Mouse (Mus musculus) embryonic facial prominence, embryonic 13.5 days (tissue): Measurements from ENCODE around the gene Gpr157. TPM values are rescaled to one million over a fixed set of nuclear protein-coding genes. Genes with fewer than 3 reads are reported as not detected.

ENCODE experiments used
- ATAC-seq: fragments of 200-750 bp; cut with Nextera tagmentation; 2 replicates; pipeline ENCODE4 v1.8.0; 2017; ENCODE audit warnings: low read depth; ENCODE audit not compliant: insufficient number of reproducible peaks, insufficient read depth, low FRiP score, low TSS enrichment
- H3K27ac ChIP-seq: fragments of 300-500 bp; sonication (generic); 2 replicates; pipeline ENCODE4 v1.5.1; 2015; ENCODE audit warnings: moderate library complexity, mild to moderate bottlenecking, inconsistent platforms
- H3K27me3 ChIP-seq: fragments of 300-500 bp; sonication (generic); 2 replicates; pipeline ENCODE4 v1.6.1; 2015; ENCODE audit warnings: mild to moderate bottlenecking, inconsistent platforms
- H3K36me3 ChIP-seq: fragments of 300-500 bp; sonication (generic); 2 replicates; pipeline ENCODE4 v1.6.1; 2015; ENCODE audit warnings: mild to moderate bottlenecking, inconsistent platforms
- H3K4me1 ChIP-seq: fragments of 300-500 bp; sonication (generic); 2 replicates; pipeline ENCODE4 v1.6.1; 2015; ENCODE audit warnings: inconsistent platforms
- H3K4me2 ChIP-seq: fragments of 300-500 bp; sonication (generic); 2 replicates; pipeline ENCODE4 v1.6.1; 2015; ENCODE audit warnings: moderate library complexity, mild to moderate bottlenecking, inconsistent platforms
- H3K4me3 ChIP-seq: fragments of 300-500 bp; sonication (generic); 2 replicates; pipeline ENCODE4 v1.5.1; 2015; ENCODE audit warnings: mild to moderate bottlenecking, inconsistent platforms
- H3K9ac ChIP-seq: fragments of 300-500 bp; sonication (generic); 2 replicates; pipeline ENCODE4 v1.6.1; 2015; ENCODE audit warnings: mild to moderate bottlenecking, inconsistent platforms
- H3K9me3 ChIP-seq: fragments of 300-500 bp; sonication (generic); 2 replicates; pipeline ENCODE4 v1.6.1; 2016; ENCODE audit warnings: inconsistent platforms
- WGBS: fragments of 180-500 bp; shearing (Covaris S2); methylation state at CpG from one replicate; pipeline ENCODE4 v1.1.7; 2015; ENCODE audit warnings: mixed read lengths; 5-methylcytosine and 5-hydroxymethylcytosine counted together
- polyA plus RNA-seq: library from polyadenylated mRNA; unstranded; fragments of >200 nt; fragmentation: Nextera tagmentation; extraction: Ambion mirVana; gene quantifications from 2 replicates; pipeline ENCODE4 v1.2.1, GENCODE M21; 2015

Gpr157 gene
- polyA plus RNA-seq, 1 experiment from 2014 or later = 1.5 TPM

DNA sequence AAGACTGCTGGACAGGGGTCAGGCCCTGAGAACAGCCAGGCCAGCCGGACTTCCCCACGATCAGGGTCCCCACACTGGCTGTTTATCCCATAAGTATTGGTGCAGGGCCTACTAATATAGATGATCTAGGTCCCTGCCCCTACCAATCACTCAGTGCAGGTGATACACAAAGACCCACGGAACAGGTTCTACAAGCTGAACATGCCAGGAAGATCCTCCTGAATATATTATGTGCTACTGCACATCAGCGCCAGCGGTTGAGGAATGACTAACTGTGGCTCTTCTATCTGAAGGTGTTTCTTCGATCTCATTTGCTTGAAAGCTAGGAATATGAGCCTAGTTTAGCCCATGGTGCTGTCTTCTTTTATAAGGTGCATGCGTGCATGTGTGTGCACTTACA, 11.8 kb upstream of the Gpr157 start:
- no peaks in the 10 kb centered on the region for H3K27me3 ChIP-seq
- H3K4me3 ChIP-seq = no peak overlapping the region
- H3K9ac ChIP-seq = no peak overlapping the region
- H3K9me3 ChIP-seq = no peaks in the 10 kb centered on the region
- H3K36me3 ChIP-seq = no peaks in the 10 kb centered on the region
- H3K27ac ChIP-seq = no peak overlapping the region
- 75% methylated on average over 7 of the region's 7 CpGs for WGBS
- ATAC-seq = no peak
- peaks cover 8% of the 10 kb centered on the region for H3K4me1 ChIP-seq
- no peak overlapping the region for H3K4me2 ChIP-seq

DNA sequence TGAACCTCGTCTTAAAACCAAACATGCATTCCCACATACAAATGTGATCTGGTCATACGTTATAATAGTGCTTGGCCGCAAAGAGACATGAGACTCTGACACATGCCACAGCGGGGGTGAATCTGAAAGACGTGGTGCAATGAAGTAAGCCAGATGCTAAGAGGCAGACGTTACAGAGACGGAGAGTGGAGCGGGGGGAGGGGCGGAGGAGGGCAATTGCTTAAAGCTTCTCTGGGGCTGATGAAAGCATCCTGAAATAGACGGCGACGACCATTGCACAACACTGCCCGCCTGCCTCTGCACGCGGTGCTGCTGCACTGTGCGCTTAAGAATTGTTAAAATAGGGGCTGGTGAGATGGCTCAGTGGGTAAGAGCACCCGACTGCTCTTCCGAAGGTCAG, 11.0 kb upstream of the Gpr157 start:
- Histone ChIP-seq H3K9me3 (no peaks in the 10 kb centered on the region), H3K36me3 (no peaks in the 10 kb centered on the region), H3K4me3 (no peak overlapping the region), H3K9ac (no peak overlapping the region), H3K4me1 (peaks cover 7% of the 10 kb centered on the region; the same call in 1 of the 2 replicates), H3K4me2 (0 out of 2 replicates have a peak overlapping the region, but pooled peaks have one; percentile 7), H3K27me3 (no peaks in the 10 kb centered on the region), H3K27ac (no peak overlapping the region)
- ATAC-seq = no peak
- WGBS = 35% methylated on average over 18 of the region's 18 CpGs

- Histone ChIP-seq H3K9me3 (no peaks in the 10 kb centered on the region), H3K27ac (no peak overlapping the region), H3K4me1 (peaks cover 7% of the 10 kb centered on the region; the same call in 1 of the 2 replicates), H3K36me3 (no peaks in the 10 kb centered on the region), H3K27me3 (no peaks in the 10 kb centered on the region), H3K4me3 (no peak overlapping the region), H3K4me2 (no peak overlapping the region), H3K9ac (no peak overlapping the region)
- WGBS = 66% methylated on average over 2 of the region's 2 CpGs
- ATAC-seq = no peak
Observed at GRCm38 (mm10) chr4:150078646-150079045, 8.5 kb upstream of the Gpr157 start.

GRCm38 (mm10) chr4:150079244-150079643, 7.9 kb upstream of the Gpr157 start:
- no peak for ATAC-seq
- Histone ChIP-seq H3K4me2 (no peak overlapping the region), H3K9me3 (no peaks in the 10 kb centered on the region), H3K36me3 (no peaks in the 10 kb centered on the region), H3K27ac (no peak overlapping the region), H3K4me3 (no peak overlapping the region), H3K27me3 (no peaks in the 10 kb centered on the region), H3K9ac (0 out of 2 replicates have a peak overlapping the region, but pooled peaks have one; percentile 12), H3K4me1 (peaks cover 7% of the 10 kb centered on the region; the same call in 1 of the 2 replicates)
- 75% methylated on average over 7 of the region's 7 CpGs for WGBS

- no peak overlapping the region for H3K4me3 ChIP-seq
- H3K27me3 ChIP-seq = no peaks in the 10 kb centered on the region
- WGBS = 81% methylated on average over 11 of the region's 11 CpGs
- no peak overlapping the region for H3K4me2 ChIP-seq
- ATAC-seq = no peak
- no peak overlapping the region for H3K9ac ChIP-seq
- peaks cover 7% of the 10 kb centered on the region; the same call in 1 of the 2 replicates for H3K4me1 ChIP-seq
- H3K27ac ChIP-seq = no peak overlapping the region
- H3K9me3 ChIP-seq = no peaks in the 10 kb centered on the region
- H3K36me3 ChIP-seq = no peaks in the 10 kb centered on the region
Observed at GRCm38 (mm10) chr4:150080330-150080967, 6.7 kb upstream of the Gpr157 start.

- Histone ChIP-seq H3K9me3 (no peaks in the 10 kb centered on the region), H3K4me2 (no peak overlapping the region), H3K4me1 (peaks cover 8% of the 10 kb centered on the region), H3K27me3 (peaks cover 21% of the 10 kb centered on the region), H3K9ac (no peak overlapping the region), H3K27ac (no peak overlapping the region), H3K36me3 (no peaks in the 10 kb centered on the region), H3K4me3 (no peak overlapping the region)
- 74% methylated on average over 4 of the region's 4 CpGs for WGBS
- ATAC-seq = no peak
Observed at GRCm38 (mm10) chr4:150085366-150085765, 1.8 kb upstream of the Gpr157 start.

DNA sequence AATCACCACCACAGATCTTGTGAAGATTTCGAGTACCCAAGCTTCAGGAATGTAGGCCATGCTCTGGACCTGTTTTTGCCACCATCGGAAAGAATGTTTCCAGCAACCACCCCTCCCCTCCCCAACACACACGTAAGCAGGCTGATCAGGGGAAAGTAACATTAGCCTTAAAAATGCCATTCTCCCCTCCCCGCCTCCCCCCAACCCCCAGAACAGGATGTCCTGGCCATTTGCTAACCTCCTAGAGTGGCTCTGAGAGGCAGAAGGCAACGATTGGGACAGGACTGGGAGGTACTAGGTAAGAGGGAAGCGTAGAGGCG, 364 bp upstream of the Gpr157 start:
- no peak for ATAC-seq
- H3K4me3 ChIP-seq = peak overlapping the region; percentile 61
- peak overlapping the region; percentile 81 for H3K27ac ChIP-seq
- H3K9ac ChIP-seq = peak overlapping the region; percentile 64
- WGBS = 2% methylated on average over 7 of the region's 7 CpGs
- H3K36me3 ChIP-seq = no peaks in the 10 kb centered on the region
- peaks cover 21% of the 10 kb centered on the region for H3K27me3 ChIP-seq
- peak overlapping the region; percentile 98 for H3K4me2 ChIP-seq
- no peaks in the 10 kb centered on the region for H3K9me3 ChIP-seq
- H3K4me1 ChIP-seq = peaks cover 8% of the 10 kb centered on the region

DNA sequence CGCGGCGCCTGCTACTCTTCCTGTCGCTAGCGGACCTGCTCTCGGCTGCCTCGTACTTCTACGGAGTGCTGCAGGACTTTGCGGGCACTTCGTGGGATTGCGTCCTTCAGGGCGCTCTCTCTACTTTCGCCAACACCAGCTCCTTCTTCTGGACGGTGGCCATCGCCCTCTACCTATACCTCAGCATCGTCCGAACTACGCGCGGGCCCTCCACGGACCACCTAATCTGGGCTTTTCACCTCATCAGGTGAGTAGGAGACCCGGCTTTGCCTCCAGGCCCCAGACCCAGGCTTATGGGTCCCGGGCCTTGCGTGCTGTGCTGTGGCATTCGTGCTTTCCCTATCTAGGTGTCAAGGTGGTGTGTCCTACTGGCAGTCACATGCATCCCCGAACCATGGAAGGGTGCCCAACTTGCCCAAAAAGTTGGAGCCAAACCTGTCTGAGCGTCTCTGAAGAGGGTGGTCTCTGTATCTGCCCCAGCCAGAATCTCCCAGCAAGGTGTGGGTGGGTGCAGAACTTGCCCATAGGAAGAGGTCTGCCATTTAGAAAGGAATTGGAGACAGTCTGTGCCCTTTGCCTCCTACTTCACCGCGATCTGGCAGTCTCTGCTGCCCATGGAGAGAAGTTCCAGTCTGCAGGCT, 845 bp downstream of the Gpr157 start:
- Histone ChIP-seq H3K36me3 (no peaks in the 10 kb centered on the region), H3K9ac (peak overlapping the region; percentile 78), H3K4me1 (peaks cover 8% of the 10 kb centered on the region), H3K9me3 (no peaks in the 10 kb centered on the region), H3K27ac (peak overlapping the region; percentile 81), H3K27me3 (peaks cover 21% of the 10 kb centered on the region), H3K4me2 (peak overlapping the region; percentile 98), H3K4me3 (peak overlapping the region; percentile 61)
- peak; percentile 8; the same call in 1 of the 2 replicates for ATAC-seq
- WGBS = 15% methylated on average over 29 of the region's 29 CpGs

DNA sequence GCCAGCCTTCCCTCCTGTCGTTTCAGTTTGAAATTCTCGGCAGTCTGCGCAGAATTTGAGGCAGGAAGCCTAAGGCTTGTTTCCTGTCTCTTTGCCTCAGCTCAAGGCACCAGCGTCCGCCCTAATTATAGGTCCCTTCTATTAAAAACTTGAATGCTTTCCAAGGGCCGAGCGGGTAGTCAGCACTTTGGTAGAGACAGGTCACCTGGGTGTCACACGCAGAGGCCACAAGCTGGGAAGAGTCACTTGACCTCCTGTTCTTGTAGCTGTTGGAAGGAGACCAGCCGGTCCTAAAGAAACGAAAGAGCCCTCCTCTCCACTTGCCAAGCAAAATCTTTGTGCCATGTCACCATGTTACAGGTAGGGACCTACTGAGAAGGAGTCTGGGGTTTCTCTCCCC, 2.0 kb downstream of the Gpr157 start:
- H3K9me3 ChIP-seq = no peaks in the 10 kb centered on the region
- H3K4me3 ChIP-seq = no peak overlapping the region; the same call in 1 of the 2 replicates
- H3K27me3 ChIP-seq = peaks cover 21% of the 10 kb centered on the region
- no peak for ATAC-seq
- no peak overlapping the region for H3K9ac ChIP-seq
- H3K36me3 ChIP-seq = no peaks in the 10 kb centered on the region
- H3K27ac ChIP-seq = no peak overlapping the region
- H3K4me1 ChIP-seq = peaks cover 15% of the 10 kb centered on the region
- 50% methylated on average over 10 of the region's 10 CpGs for WGBS
- no peak overlapping the region; the same call in 1 of the 2 replicates for H3K4me2 ChIP-seq

- H3K27ac ChIP-seq = no peak overlapping the region
- no peaks in the 10 kb centered on the region for H3K9me3 ChIP-seq
- no peak for ATAC-seq
- WGBS = 83% methylated on average over 18 of the region's 18 CpGs
- H3K36me3 ChIP-seq = no peaks in the 10 kb centered on the region
- H3K9ac ChIP-seq = no peak overlapping the region
- peaks cover 21% of the 10 kb centered on the region for H3K27me3 ChIP-seq
- no peak overlapping the region for H3K4me3 ChIP-seq
- H3K4me1 ChIP-seq = peaks cover 24% of the 10 kb centered on the region
- H3K4me2 ChIP-seq = no peak overlapping the region
Observed at GRCm38 (mm10) chr4:150091887-150092582, 4.9 kb downstream of the Gpr157 start.

DNA sequence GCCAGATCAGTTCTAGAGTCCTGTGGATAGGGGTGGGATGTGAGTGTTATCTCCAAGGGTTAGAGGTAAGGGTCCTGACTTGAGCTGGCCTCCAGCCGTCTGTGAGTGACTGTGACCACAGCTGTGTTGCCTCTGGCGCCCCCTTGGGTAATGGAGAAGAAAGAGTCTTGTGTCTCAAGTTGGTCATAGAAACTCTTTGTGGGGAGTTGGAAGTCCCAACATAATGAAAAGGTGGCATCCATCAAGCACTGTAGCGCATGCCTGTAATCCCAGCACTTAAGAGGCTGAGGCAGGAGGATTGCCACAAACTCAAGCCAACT, 5.4 kb downstream of the Gpr157 start:
- Histone ChIP-seq H3K4me1 (peaks cover 24% of the 10 kb centered on the region), H3K36me3 (no peaks in the 10 kb centered on the region), H3K4me3 (no peak overlapping the region), H3K27ac (no peak overlapping the region), H3K4me2 (no peak overlapping the region), H3K27me3 (peaks cover 21% of the 10 kb centered on the region), H3K9ac (no peak overlapping the region), H3K9me3 (no peaks in the 10 kb centered on the region)
- WGBS = 58% methylated on average over 3 of the region's 3 CpGs
- no peak for ATAC-seq
